7 mouse cellular contexts compared by ENCODE assay signal in genomic region chr11:68975085-68975484, GRCm38 (mm10). TPM values are rescaled to one million over a fixed set of nuclear protein-coding genes. Genes with fewer than 3 reads are reported as not detected.
DNase-seq lines count a peak whose midpoint lies in the region; ATAC-seq and TF ChIP-seq lines count a peak whose summit lies in the region.

Gene Rangrf (minus strand): TSS chr11:68975185.

- ATAC-seq in CD4-positive, CD25-positive, alpha-beta regulatory T cell, adult 4 months = no peak
- ATAC-seq in forebrain, embryonic 14.5 days = no peak
- ATAC-seq in hindbrain, embryonic 12.5 days (ENCODE audit: low FRiP score) = no peak
- no peak for ATAC-seq in liver, embryonic 14.5 days (ENCODE audit: insufficient read depth)

- H3K9me3 ChIP-seq in ES-Bruce4 (replicated peaks; ENCODE audit: control insufficient read depth, insufficient read depth, low read length, poor library complexity, severe bottlenecking) = no peaks in the 10 kb centered on the region
- no peaks in the 10 kb centered on the region for H3K9me3 ChIP-seq in forebrain, embryonic 14.5 days (replicated peaks; ENCODE audit: control insufficient read depth, low read length)
- H3K9me3 ChIP-seq in hindbrain, embryonic 12.5 days (replicated peaks) = no peaks in the 10 kb centered on the region
- H3K9me3 ChIP-seq in liver, embryonic 14.5 days (ENCODE audit: control insufficient read depth, low read length) = no peaks in the 10 kb centered on the region

- TF ChIP-seq EP300 in ES-Bruce4 (IDR thresholded peaks at IDR 0.05; ENCODE audit: insufficient read depth, low read depth, low read length) = no peak
- no peak for TF ChIP-seq EP300 in liver, embryonic 14.5 days (IDR thresholded peaks at IDR 0.05; ENCODE audit: low read depth)

- H3K27ac ChIP-seq in ES-Bruce4 (ENCODE audit: insufficient read depth, low read length) = peak within 1 kb of the TSS; percentile 16; the same call in 1 of the 2 replicates
- H3K27ac ChIP-seq in forebrain, embryonic 14.5 days (ENCODE audit: low read depth, low read length) = no peak within 1 kb of the TSS
- H3K27ac ChIP-seq in hindbrain, embryonic 12.5 days = no peak within 1 kb of the TSS
- H3K27ac ChIP-seq in liver, embryonic 14.5 days = no peak within 1 kb of the TSS

- H3K4me3 ChIP-seq in ES-Bruce4 (ENCODE audit: low read depth, low read length) = peak within 1 kb of the TSS; percentile 55
- H3K4me3 ChIP-seq in forebrain, embryonic 14.5 days (ENCODE audit: low read depth, low read length) = peak within 1 kb of the TSS; percentile 36; the same call in 1 of the 2 replicates
- peak within 1 kb of the TSS; percentile 46 for H3K4me3 ChIP-seq in hindbrain, embryonic 12.5 days
- H3K4me3 ChIP-seq in liver, embryonic 14.5 days (ENCODE audit: insufficient read depth in 1 of 2, low read depth in 2 of 2, low read length in 2 of 2) = peak within 1 kb of the TSS; percentile 50 to 57; a peak in 2 of 4 replicates

- DNase-seq in forebrain, embryonic 14.5 days (ENCODE audit: low spot score) = no peak
- DNase-seq in liver, embryonic 14.5 days (ENCODE audit: low read depth in 3 of 3, low spot score in 3 of 3) = no peak
- no peak for DNase-seq in cerebellum, adult 11 months
- DNase-seq in spleen, adult 18-20 months = no peak

- no peaks in the 10 kb centered on the region for H3K4me1 ChIP-seq in ES-Bruce4 (ENCODE audit: control insufficient read depth, insufficient read depth, low read length)
- no peaks in the 10 kb centered on the region for H3K4me1 ChIP-seq in forebrain, embryonic 14.5 days (ENCODE audit: control insufficient read depth, insufficient read depth, low read length)
- peaks cover 9% of the 10 kb centered on the region for H3K4me1 ChIP-seq in hindbrain, embryonic 12.5 days
- H3K4me1 ChIP-seq in liver, embryonic 14.5 days (replicated peaks; ENCODE audit: control insufficient read depth in 2 of 2, insufficient read depth in 2 of 2, low read length in 1 of 2) = peaks cover 0 to 14% of the 10 kb centered on the region in 2 experiments; a peak in 3 of 4 replicates

- peak within 1 kb of the TSS; percentile 71 for H3K9ac ChIP-seq in ES-Bruce4 (ENCODE audit: low read depth, poor library complexity, severe bottlenecking)
- no peak within 1 kb of the TSS for H3K9ac ChIP-seq in forebrain, embryonic 14.5 days (ENCODE audit: low read length)
- H3K9ac ChIP-seq in hindbrain, embryonic 12.5 days = peak within 1 kb of the TSS; percentile 43; the same call in 1 of the 2 replicates
- no peak within 1 kb of the TSS; the same call in 1 of the 2 replicates for H3K9ac ChIP-seq in liver, embryonic 14.5 days (replicated peaks)

- H3K4me2 ChIP-seq in forebrain, embryonic 14.5 days (ENCODE audit: low read length) = peak within 1 kb of the TSS; percentile 62
- H3K4me2 ChIP-seq in hindbrain, embryonic 12.5 days (replicated peaks) = peak within 1 kb of the TSS; percentile 66
- peak within 1 kb of the TSS; percentile 74 for H3K4me2 ChIP-seq in liver, embryonic 14.5 days (ENCODE audit: low read depth)

- TF ChIP-seq POLR2A in ES-Bruce4 (IDR thresholded peaks at IDR 0.05; ENCODE audit: insufficient read depth, low read length) = no peak

- 84% methylated on average over 7 of the region's 7 CpGs for WGBS in forebrain, embryonic 14.5 days
- WGBS in hindbrain, embryonic 12.5 days = 85% methylated on average over 7 of the region's 7 CpGs
- WGBS in liver, embryonic 14.5 days (ENCODE audit: insufficient replicate concordance) = 67% methylated on average over 7 of the region's 7 CpGs

- TF ChIP-seq CTCF in ES-Bruce4 (IDR thresholded peaks at IDR 0.05; ENCODE audit: low read depth, low read length) = no peak
- TF ChIP-seq CTCF in liver, embryonic 14.5 days (IDR thresholded peaks at IDR 0.05; ENCODE audit: low read depth) = no peak

- no peaks in the 10 kb centered on the region for H3K27me3 ChIP-seq in ES-Bruce4 (ENCODE audit: control insufficient read depth, insufficient read depth, low read length, poor library complexity, severe bottlenecking)
- no peaks in the 10 kb centered on the region for H3K27me3 ChIP-seq in forebrain, embryonic 14.5 days (replicated peaks; ENCODE audit: control insufficient read depth, insufficient read depth, low read length)
- 0 out of 2 replicates have a peak, but pooled peaks cover 12% of the 10 kb centered on the region for H3K27me3 ChIP-seq in hindbrain, embryonic 12.5 days
- no peaks in the 10 kb centered on the region for H3K27me3 ChIP-seq in liver, embryonic 14.5 days (ENCODE audit: control insufficient read depth, insufficient read depth, low read length)

- no peaks in the 10 kb centered on the region; the same call in 1 of the 2 replicates for H3K36me3 ChIP-seq in ES-Bruce4 (ENCODE audit: control insufficient read depth, insufficient read depth, low read length, poor library complexity, severe bottlenecking)
- H3K36me3 ChIP-seq in forebrain, embryonic 14.5 days (ENCODE audit: control insufficient read depth, insufficient read depth, low read length) = no peaks in the 10 kb centered on the region
- H3K36me3 ChIP-seq in hindbrain, embryonic 12.5 days = 0 out of 2 replicates have a peak, but pooled peaks cover 2% of the 10 kb centered on the region
- no peaks in the 10 kb centered on the region for H3K36me3 ChIP-seq in liver, embryonic 14.5 days (replicated peaks; ENCODE audit: control insufficient read depth, insufficient read depth, low read depth)

RNA-seq across cellular contexts. Expression of gene Rangrf, which starts in this region (rescaled TPM):
- polyA plus RNA-seq in CD4-positive, CD25-positive, alpha-beta regulatory T cell, adult 4 months (2017; shearing (Covaris generic)) = 10 to 100 TPM; 36.9 to 71.7 TPM
- 70.3 and 98.6 TPM in 2 replicates for polyA plus RNA-seq in ES-Bruce4 (2011; ENCODE audit: insufficient read depth, insufficient read length, low read depth, missing spikeins)
- polyA plus RNA-seq in forebrain, embryonic 14.5 days (2014; fragmentation: Nextera tagmentation; extraction: Ambion mirVana) = 35.2 and 43.5 TPM in 2 replicates
- 34.4 and 38.3 TPM in 2 replicates for polyA plus RNA-seq in hindbrain, embryonic 12.5 days (2016; fragmentation: Nextera tagmentation; extraction: Ambion mirVana)
- polyA plus RNA-seq in liver, embryonic 14.5 days (2012; rRNA removed) = 20.5 and 23.0 TPM in 2 replicates
- polyA plus RNA-seq in liver, embryonic 14.5 days (2014; fragmentation: Nextera tagmentation; extraction: Ambion mirVana) = 29.2 and 31.2 TPM in 2 replicates

Comparison
In these comparisons a context has a peak if more than half of its experiments do, and no peak if none do; other contexts are left out.
1. H3K9ac ChIP-seq: peak in ES-Bruce4 (single experiment) and hindbrain, embryonic 12.5 days (single experiment); none in forebrain, embryonic 14.5 days (single experiment) and liver, embryonic 14.5 days (single experiment).
2. Peak in every context shown above with its lines, with median percentiles within 50 percentile points of each other: H3K4me3 ChIP-seq and H3K4me2 ChIP-seq.